Mouse (Mus musculus) left cerebral cortex, adult 8-10 months (tissue): ENCODE measurements around the gene Rin2. TPM values are rescaled to one million over a fixed set of nuclear protein-coding genes. Genes with fewer than 3 reads are reported as not detected.

ENCODE experiments used
- DNase-seq, 2 experiments: peaks; one replicate each; pipeline ENCODE4 v3.0.0; 2022; ENCODE audit warnings: low spot score in 2 of 2
- total RNA-seq, 4 experiments: library from RNA; stranded (reverse); gene quantifications; 2 replicates each; pipeline ENCODE4 v1.2.4; 2022

Rin2 gene
- total RNA-seq, 4 experiments from 2014 or later: 21.7 to 35.6 (median 25.8) TPM

DNA sequence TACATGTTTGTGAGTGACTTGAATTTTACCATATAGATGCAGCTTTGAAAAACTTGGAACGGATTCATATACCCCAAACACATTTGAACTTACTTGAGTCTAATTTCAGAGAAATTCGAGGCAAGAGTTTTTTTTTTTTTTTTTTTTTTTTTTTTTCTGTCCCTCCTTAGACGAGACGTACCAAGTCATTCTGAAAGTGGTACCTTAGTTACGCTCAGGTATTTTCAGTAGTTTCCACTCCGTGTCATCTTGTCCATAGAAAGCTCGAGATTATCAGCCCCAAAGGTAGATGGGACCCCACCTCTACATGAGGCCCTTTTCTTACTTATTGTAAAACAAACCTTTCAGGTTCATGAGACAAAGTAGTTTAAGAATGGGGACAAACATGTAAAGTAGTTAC lies 55.9 kb downstream of the Rin2 start:
- DNase-seq: no peak

- DNase-seq: no peak
These were observed 60.1 kb downstream of the Rin2 start for GRCm38 (mm10) chr2:145735079-145735478.

GRCm38 (mm10) chr2:145736543-145736942 lies 61.5 kb downstream of the Rin2 start:
- no peak for DNase-seq

GRCm38 (mm10) chr2:145737196-145737595 lies 62.2 kb downstream of the Rin2 start:
- DNase-seq: no peak

DNA sequence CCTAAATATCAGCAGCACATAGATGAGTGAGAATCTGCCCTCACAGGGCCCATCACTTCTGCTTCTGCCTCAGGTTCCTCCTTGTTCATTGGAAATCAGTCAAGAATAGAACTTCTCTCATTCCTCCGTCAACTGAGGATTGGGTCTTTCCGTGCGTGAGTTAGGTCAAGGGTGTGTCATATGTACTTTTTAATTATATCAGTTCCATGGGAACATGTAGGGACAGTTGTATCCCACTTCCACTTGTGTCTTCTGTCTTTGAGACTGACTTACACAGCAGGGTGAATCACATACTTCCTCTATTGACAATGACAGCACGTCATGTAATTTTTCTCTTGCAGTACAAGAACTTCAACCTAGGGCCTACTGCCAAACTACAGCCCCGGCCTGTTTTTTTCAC lies 65.7 kb downstream of the Rin2 start:
- no peak for DNase-seq

DNA sequence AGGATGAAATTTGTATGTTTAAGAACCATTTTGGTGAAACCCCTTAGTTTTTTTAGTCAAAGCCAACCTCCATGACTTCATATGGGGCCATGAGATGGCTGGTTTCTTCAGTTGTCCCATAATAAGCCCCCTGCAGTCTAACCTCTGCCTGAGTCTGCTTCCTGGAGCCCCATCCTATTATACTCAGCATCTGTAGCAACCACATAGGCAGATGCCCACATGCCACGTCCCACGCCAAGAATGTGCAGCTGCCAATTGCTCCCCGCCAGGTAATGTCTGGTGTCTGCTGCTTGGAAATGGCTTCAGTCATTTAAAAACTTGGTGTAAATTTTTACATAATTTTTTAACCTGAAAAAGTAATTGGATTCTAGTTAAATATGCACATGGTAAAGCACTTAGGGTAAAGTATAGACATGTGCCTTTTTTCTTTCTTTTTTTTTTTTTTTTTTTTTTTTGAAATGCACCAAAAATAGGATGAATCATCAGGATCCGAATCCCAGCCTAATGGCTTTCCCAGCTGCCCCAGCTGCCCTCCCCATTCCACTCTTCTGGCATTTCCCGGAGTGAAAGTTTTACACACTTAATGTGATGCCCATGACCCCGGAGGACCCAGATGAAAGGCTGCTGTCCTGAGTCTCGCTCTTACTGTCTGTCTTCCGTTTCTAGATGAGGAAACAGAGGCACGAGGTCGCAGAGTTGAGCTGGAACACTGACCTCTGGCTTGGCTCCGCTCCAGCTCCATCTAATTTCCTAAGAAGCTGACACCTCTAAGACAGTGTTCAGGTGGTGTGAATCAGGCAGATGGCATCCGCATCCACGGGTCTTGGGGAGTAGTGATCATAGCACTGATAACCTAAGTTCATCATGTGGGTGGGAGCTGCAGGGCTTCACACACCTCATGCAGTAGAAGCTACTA lies 68.0 kb downstream of the Rin2 start:
- no peak for DNase-seq

DNA sequence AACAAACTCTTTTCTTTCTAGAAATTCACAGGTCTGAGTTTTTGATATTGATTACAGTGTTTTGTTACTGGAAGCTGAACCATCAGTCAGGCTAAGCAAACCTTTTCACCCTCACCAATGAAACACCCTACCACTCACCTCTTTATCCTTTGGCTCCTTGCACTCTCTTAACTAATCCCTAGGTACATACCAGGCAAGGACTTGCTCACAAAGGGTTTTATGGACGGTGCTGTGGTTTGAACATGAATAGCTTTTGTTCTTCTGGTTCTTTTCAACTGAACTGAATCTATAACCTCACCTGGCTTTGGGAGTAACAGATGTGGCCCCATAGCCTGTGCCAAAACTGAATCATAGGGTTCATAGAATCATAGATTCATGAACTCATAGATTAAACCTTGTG lies 71.4 kb downstream of the Rin2 start:
- no peak for DNase-seq

DNA sequence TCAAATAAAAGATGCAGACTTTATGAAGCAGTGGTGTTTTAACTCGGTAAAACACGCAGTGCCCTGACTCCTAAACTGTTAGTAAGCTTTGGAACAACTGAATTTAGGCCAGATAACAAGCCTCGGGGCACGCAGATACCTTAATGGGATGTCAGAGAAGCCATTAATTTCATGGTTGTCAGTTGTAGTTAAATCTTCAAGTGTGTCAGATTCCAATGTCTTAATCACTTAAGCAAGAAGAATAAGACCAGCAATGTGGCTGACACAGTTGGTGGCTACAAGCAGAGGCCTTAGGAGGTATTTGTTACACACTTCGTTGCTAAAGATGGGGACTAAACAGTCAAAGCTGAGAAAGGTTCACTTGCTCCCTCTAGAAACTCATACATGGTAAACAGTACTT lies 74.6 kb downstream of the Rin2 start:
- no peak for DNase-seq

DNA sequence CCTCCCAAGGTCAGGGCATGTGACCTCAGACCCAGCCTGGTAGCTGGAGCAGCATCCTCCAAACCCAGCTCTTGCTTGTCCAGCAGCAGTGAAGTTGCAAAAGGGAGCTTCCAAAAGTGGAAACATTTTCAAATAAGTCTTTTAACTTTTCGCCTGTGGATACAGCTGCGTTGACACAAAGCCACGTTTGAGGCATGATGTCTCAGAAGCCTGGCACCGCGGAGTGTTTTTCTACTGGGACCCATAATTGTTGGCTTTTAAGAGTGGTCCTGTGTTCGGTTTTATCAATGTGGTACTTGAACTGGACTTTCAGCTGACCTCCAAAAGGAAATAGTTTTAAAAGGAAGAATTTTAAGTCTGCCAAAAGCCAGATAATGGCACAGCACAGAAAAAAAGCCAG lies 77.6 kb downstream of the Rin2 start:
- DNase-seq: no peak

GRCm38 (mm10) chr2:145753973-145754372 lies 79.0 kb downstream of the Rin2 start:
- no peak for DNase-seq

DNA sequence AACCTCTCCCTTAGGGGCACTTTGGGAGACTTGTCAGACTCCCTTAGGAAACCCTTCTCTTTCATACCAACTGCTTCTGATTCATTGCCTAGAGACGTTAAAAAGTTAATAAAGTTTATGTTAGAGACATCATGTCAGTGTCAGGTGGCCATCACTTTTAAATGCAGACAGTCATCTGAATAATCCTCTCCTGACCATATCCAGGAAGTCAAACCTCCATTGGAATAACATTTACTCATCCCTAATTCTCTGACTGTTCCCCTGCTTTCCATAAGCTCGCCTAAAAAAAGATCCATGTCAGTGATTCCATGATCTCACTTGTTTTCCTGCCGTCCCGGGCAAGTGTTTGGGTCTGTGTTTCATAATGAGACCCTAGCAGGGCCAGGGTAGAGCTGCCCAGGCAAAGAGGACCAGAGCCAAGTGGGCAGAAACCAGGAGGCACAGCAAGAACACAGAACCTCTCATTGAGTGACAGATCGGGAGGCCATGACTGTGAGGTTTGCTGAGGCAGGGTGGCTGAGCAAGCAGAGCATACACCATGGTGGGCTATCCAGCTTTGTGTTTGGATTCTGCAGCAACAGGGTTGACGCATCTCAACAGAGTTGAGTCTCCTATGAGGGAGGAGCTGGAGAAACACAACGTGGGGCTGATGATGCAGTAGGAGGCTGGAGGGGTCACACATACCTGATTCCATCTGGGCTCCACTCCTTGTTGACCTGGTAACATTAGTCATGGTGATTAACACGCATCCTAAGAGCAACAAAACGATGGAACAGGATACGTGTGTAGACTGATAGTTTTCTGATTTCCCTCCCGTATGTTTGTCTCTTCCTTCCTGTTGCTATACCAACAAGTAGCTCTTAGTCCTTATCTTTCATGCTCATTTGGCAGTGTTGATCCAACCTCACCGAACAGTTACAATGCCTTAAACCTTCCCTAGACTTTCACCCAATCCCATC lies 81.1 kb downstream of the Rin2 start:
- DNase-seq: no peak

- DNase-seq: no peak
These were observed 85.1 kb downstream of the Rin2 start for GRCm38 (mm10) chr2:145760121-145760520.

DNA sequence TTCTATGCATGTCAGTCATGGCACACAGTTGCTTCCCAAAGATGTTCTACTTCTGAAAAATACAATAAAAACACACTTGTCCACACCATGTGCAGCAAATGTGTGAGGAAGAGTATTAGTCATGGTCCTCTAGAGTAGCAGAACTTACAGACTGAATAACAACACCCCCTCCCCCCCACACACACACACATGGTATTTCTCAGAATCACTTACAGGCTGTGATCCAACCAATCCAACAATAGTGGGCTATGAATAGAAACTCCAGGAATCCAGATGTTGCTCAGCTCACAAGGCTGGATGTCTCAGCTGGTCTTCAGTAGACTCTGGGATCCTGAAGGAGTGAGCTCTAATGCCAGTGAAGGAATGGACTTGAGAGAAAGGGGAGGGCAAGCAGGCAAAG lies 86.4 kb downstream of the Rin2 start:
- no peak for DNase-seq

DNA sequence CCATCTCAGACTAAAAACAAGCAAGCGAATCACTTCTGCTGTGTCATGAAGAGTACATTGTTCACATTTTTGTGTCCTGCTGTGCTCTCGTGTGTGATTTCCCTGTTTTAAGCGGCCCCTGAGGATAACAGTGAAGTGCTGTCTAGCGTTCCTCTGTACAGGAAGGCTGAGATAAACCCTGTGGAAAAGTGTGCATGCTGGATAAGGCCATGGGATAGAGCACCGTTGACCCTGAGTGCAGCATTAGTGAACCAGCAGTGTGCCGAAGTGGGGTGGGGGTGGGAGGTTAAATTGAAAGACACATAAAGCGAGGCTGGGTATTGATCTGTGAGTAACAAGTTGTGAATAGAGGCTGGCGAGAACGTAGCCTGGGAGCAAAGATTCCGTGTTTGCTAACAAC lies 94.9 kb downstream of the Rin2 start:
- no peak for DNase-seq

DNA sequence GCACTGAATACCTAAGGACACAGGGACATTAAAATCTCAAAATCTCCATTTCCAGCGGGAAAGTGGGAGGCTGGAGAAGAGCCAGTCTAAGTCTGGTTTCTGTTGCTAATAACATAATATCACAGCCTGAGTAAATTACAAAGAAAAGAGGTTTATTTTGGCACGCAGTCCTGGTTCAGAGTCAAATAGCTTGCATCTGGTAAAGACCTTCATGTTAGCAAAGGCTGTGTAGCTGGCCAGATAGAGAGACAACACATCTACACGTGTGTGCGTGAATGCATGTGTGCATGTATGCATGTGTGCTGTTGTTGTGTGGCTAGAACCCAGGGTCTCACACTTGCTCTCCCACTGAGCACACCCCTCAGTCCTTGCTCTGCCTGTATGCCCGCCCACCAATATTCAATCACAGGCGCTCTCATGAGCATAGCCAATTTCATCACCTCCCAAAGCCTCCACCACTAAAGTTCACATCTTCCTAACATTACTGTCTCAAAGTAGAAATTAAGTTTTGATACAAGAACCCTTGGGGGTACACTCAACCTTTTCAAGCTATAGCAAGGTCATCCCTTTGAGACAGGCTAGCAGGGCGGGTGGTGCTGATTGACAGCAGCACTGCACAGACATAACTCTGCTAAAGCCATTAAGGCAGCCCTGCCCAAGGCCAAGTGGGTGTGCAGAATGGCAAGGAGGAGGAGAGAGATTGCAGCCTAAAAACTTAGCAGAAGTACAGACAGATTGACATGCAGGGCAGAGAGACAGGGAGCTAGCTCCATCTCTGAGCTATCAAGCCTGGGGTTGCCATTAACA lies 95.9 kb downstream of the Rin2 start:
- DNase-seq: no peak

- DNase-seq: no peak
These were observed 108.2 kb downstream of the Rin2 start for GRCm38 (mm10) chr2:145783247-145783646.

DNA sequence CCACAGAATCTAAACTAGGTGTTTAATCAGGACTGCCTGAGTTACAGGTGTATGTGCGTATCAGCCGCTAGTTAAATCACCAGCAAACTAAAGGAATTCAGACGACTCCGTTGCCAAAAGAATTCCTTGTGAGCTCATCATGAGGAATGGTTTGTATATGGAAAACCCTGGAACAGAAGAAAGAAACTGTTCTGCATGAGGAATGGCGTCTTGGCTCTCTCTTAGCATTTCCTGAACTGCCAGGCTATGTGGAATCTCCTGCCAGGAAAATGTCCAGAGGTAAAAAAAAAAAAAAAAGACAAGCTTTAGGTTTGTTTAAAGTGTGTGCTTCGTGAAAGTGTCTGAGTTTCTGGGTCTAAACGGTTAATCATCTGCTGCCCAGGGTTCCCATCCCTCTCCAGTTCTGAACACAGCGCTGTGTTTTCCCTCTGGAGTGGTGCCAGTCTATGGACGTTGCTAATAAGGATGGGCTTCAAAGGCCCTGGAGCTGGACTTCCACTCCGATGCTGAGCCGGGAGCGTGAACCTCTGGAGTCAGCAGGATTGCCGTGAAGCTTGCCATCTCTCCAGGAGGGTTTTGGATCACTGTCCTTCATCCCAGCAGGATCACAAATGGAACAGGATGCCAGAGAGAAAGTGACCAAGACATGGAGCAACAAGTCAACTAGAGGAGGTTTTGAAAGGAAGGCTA lies 109.4 kb downstream of the Rin2 start:
- DNase-seq: no peak

GRCm38 (mm10) chr2:145784964-145785363 lies 109.9 kb downstream of the Rin2 start:
- DNase-seq: no peak

- DNase-seq: peak in 1 of 2 experiments; percentile 12
These were observed 111.0 kb downstream of the Rin2 start for GRCm38 (mm10) chr2:145785758-145786617.

- DNase-seq: no peak
These were observed 111.6 kb downstream of the Rin2 start for GRCm38 (mm10) chr2:145786618-145786932.
